Mouse (Mus musculus) ES-Bruce4 (cell line): Measurements from ENCODE around the gene 9130230L23Rik.

Experiments used
- CTCF ChIP-seq: IDR thresholded peaks from one replicate; pipeline ENCODE4 v1.8.1; 2011; ENCODE audit warnings: low read depth, low read length
- EP300 ChIP-seq: IDR thresholded peaks from 2 replicates; pipeline ENCODE4 v1.6.1; 2011; ENCODE audit warnings: low read depth, low read length; ENCODE audit not compliant: insufficient read depth
- POLR2A ChIP-seq: IDR thresholded peaks from one replicate; pipeline ENCODE4 v1.8.1; 2011; ENCODE audit warnings: low read length; ENCODE audit not compliant: insufficient read depth

DNA sequence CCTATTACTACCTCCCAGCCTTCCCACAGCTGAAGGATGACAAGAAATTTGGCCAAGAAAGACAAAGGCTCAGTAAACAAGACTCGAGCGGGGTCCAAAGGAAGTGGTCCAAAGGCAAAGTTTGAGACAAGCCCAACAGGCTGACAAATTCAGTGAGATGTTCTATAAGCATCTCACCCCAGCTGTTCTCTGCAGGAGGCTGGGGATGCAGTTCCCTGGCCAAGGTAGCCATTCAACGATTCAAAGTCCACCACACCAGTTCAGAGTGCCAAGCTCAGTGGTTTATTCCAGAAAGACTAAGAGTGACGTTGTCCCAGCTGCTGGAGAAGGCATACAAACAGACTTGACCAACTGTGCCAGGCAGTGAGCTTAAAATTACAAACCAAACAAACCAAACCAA lies 73.9 kb downstream of the 9130230L23Rik start:
- TF ChIP-seq POLR2A (no peak), CTCF (no peak), EP300 (no peak)
